Mouse (Mus musculus) testis, adult 2 months (tissue): ENCODE measurements around the gene Kcnc1. TPM values are rescaled to one million over a fixed set of nuclear protein-coding genes. Genes with fewer than 3 reads are reported as not detected.
A peak's percentile ranks its signal among the peaks of the same experiment; 100 is the strongest.

Experiments used
- H3K27ac ChIP-seq: fragments of 200-500 bp; 2 replicates; pipeline ENCODE4 v1.5.1; 2012; ENCODE audit warnings: low read depth, low read length; ENCODE audit not compliant: control insufficient read depth, insufficient read depth
- H3K27me3 ChIP-seq: fragments of 200-500 bp; 2 replicates; pipeline ENCODE4 v1.6.1; 2012; ENCODE audit warnings: mild to moderate bottlenecking, low read length, moderate library complexity; ENCODE audit not compliant: control insufficient read depth, insufficient read depth
- H3K36me3 ChIP-seq: fragments of 200-500 bp; 2 replicates; pipeline ENCODE4 v1.6.1; 2012; ENCODE audit warnings: mild to moderate bottlenecking, low read length; ENCODE audit not compliant: control insufficient read depth, insufficient read depth
- H3K4me1 ChIP-seq: fragments of 200-500 bp; 2 replicates; pipeline ENCODE4 v1.6.1; 2012; ENCODE audit warnings: low read length; ENCODE audit not compliant: control insufficient read depth, insufficient read depth
- H3K4me3 ChIP-seq: fragments of 200-500 bp; 2 replicates; pipeline ENCODE4 v1.5.1; 2012; ENCODE audit warnings: low read depth, mild to moderate bottlenecking, low read length, moderate library complexity, mixed read lengths; ENCODE audit not compliant: control insufficient read depth
- CTCF ChIP-seq: fragments of 200-500 bp; IDR thresholded peaks from 2 replicates; pipeline ENCODE4 v1.5.1; 2012; ENCODE audit warnings: low read depth, mild to moderate bottlenecking, inconsistent platforms, low read length, moderate library complexity; ENCODE audit not compliant: control insufficient read depth, insufficient read depth, insufficient replicate concordance
- POLR2A ChIP-seq: fragments of 200-500 bp; IDR thresholded peaks from 2 replicates; pipeline ENCODE4 v1.6.1; 2012; ENCODE audit warnings: low read depth, mild to moderate bottlenecking, inconsistent platforms, low read length, moderate library complexity; ENCODE audit not compliant: control insufficient read depth
- polyA plus RNA-seq: library from polyadenylated mRNA; depleted of rRNA; stranded (reverse); fragments of >200 nt; gene quantifications from 2 replicates; pipeline ENCODE4 v1.2.3, GENCODE M21; 2012

Kcnc1 gene
- polyA plus RNA-seq, 1 experiment: 14.6 TPM

DNA sequence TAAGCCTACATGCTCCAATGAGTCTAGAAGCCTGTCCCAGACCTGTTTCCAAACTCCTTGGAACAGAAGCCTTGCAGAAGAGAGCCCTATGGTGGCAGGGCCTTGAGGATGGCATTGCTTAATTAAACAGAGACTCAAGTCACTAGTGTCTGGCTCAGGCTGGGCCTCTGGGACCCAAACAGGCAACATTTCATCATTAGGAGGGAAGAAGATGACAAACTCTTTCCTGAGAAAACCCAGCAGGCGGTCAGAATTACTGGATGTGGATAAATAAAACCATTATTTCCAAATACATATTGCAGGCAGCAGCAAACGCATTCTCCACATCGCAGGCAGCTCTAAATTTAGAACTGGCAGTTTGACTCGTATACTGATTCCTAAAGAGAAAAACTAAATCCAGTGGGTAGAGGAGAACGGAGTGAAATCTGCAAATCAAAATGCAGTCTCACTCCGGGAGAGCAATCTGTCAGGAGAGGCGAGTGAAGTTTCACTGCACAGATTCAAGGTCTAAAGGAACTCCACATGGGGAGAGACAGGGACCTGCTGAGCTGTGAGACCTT lies 70.2 kb downstream of the Kcnc1 start:
- TF ChIP-seq CTCF: no peak
- no peak for TF ChIP-seq POLR2A
- Histone ChIP-seq H3K4me1 (no peaks in the 10 kb centered on the region), H3K4me3 (no peak overlapping the region), H3K27ac (no peak overlapping the region), H3K36me3 (no peaks in the 10 kb centered on the region), H3K27me3 (no peaks in the 10 kb centered on the region)

DNA sequence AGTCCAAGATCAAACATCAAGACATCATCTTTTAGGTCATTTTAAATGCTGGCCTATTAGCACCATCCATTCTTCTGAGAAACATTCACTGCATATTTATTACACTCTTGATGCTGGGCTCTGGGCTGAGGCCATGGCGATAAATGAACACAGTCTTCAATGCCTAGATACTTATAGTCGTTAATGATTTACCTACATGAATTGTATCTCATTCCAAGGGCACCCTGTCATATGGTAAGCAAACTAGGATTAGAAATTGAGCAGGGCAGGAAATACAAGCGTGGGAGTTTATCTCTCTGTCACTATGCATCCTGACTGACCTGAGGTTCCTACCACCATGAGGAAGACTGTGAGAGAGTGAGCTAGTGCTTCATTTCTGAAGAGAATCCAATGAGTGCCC lies 73.2 kb downstream of the Kcnc1 start:
- H3K27ac ChIP-seq: no peak overlapping the region
- H3K36me3 ChIP-seq: no peaks in the 10 kb centered on the region
- TF ChIP-seq POLR2A (no peak), CTCF (no peak)
- no peak overlapping the region for H3K4me3 ChIP-seq
- H3K27me3 ChIP-seq: no peaks in the 10 kb centered on the region
- H3K4me1 ChIP-seq: no peaks in the 10 kb centered on the region

DNA sequence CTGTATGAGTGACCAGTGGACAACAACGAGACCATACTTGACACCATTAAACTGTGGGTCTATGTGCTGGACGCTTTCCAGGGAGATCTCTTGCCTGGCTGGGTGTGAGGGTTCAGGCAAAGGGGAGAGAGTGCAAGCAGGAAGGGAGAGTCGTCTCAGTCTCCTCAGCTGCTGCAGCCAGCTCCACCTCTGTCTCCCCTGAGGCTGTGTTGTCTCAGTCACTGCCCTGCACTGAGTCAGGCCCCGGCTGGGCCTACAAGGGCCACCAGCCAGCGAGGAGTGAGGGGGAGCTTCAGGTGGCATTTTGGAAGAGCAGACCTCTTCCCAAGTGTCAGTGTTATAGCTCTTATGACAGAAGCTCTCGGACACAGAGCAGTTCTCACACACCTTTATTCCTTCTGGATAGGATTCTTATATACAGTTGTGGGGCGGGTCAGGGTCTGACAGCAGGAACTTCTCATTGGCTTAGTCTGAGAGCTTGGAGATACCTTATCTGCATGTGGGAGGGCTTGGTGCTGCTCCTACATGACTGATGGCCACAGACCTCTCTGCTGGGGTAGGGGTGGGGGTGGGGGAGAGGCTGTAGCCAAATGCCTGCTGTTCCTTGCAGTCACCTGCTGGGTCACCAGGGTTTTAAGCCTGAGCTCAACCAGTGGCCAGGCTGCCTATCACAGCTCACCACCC lies 74.9 kb downstream of the Kcnc1 start:
- Histone ChIP-seq H3K36me3 (no peaks in the 10 kb centered on the region), H3K27ac (no peak overlapping the region), H3K4me3 (no peak overlapping the region), H3K4me1 (no peaks in the 10 kb centered on the region), H3K27me3 (no peaks in the 10 kb centered on the region)
- TF ChIP-seq POLR2A (no peak), CTCF (no peak)

DNA sequence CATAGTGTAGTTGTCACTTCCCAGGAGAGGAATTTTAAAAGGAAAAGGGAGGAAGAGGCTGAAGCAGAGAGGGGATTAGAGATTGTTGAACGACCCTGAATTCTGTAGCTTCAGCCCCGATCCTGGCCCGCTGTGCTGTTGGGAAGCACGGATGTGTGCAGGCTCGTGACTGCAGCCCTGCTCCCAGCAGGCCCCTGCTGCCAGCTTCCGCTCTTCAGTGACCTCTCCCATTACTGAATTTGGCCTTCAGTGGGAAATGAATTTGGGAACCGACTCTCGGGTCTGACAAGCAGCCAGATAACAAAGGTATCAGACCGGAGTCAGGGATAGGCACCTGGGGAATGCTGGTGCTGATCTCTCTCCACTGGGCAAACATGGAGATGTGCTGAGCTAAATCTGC lies 76.8 kb downstream of the Kcnc1 start:
- no peak for TF ChIP-seq CTCF
- Histone ChIP-seq H3K4me3 (no peak overlapping the region), H3K27ac (no peak overlapping the region), H3K4me1 (no peaks in the 10 kb centered on the region), H3K27me3 (no peaks in the 10 kb centered on the region), H3K36me3 (no peaks in the 10 kb centered on the region)

DNA sequence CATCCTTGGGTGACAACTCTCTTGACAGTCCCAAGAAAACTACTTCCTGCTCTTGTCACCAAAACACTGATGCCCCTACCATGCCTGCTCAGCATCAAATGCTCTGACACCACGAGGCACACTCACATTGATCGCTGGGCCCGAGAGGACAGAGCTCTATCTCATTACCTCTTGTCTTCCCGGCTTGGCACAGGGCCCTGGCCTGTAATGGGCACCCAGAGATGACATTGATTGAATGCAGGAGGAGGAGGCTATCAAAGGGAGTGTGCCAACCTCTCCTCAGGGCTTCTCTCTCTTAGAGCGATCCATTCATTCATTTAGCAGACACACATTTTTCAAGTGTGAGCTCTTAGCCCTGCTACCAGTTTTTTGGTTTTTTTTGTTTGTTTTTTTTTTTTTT lies 79.2 kb downstream of the Kcnc1 start:
- TF ChIP-seq POLR2A (no peak), CTCF (no peak)
- H3K27ac ChIP-seq: no peak overlapping the region
- H3K36me3 ChIP-seq: no peaks in the 10 kb centered on the region
- H3K4me3 ChIP-seq: no peak overlapping the region
- no peaks in the 10 kb centered on the region for H3K27me3 ChIP-seq
- peaks cover 4% of the 10 kb centered on the region for H3K4me1 ChIP-seq

DNA sequence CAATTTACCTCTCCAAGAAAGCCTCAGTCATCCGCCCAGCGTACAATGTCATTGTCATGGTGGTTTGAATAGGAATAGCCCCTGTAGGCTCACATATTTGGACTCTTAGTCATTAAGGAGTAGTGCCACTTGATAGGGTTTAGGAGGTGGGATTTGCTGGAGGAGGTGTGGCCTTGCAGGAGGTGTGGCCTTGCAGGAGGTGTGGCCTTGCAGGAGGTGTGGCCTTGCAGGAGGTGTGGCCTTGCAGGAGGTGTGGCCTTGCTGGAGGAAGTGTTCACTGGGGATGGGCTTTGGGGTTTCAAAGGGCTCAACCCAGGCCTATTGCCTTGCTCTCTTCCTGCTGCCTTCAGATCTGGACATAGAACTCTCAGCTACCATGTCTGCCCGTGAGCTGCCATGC lies 81.2 kb downstream of the Kcnc1 start:
- Histone ChIP-seq H3K36me3 (no peaks in the 10 kb centered on the region), H3K27ac (no peak overlapping the region), H3K4me1 (peaks cover 4% of the 10 kb centered on the region), H3K27me3 (no peaks in the 10 kb centered on the region), H3K4me3 (no peak overlapping the region)
- TF ChIP-seq POLR2A: no peak

DNA sequence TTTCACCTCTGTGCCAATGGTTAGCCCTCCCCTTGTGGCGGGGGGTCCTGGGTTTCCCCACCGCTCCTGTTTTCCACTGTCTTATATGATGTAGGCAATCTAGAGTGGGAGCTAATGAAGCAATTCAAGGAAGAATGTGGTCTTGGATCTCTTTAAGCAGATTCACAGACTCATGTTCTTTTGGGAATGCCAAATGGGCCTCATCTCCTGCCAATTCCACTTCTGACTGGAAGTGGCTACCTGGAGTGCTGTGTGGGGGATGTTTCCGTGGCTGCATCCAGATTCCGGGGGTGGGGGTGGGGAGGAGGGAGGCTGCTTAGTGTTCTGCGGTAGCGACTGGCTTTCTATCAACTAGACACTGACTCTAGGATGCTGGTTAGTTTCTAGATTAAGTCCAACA lies 83.5 kb downstream of the Kcnc1 start:
- H3K4me1 ChIP-seq: peaks cover 4% of the 10 kb centered on the region
- H3K4me3 ChIP-seq: peak overlapping the region; percentile 62
- H3K27ac ChIP-seq: no peak overlapping the region
- no peaks in the 10 kb centered on the region for H3K27me3 ChIP-seq
- TF ChIP-seq CTCF (no peak), POLR2A (no peak; the same call in 1 of the 2 replicates)
- H3K36me3 ChIP-seq: no peaks in the 10 kb centered on the region
